Mouse (Mus musculus) limb, embryonic 11.5 days (tissue): ENCODE data around the gene Rln3. TPM values are rescaled to one million over a fixed set of nuclear protein-coding genes. Genes with fewer than 3 reads are reported as not detected.

Experiments used
- ATAC-seq: fragments of 200-750 bp; cut with Nextera tagmentation; 2 replicates; pipeline ENCODE4 v1.8.0; 2017; ENCODE audit warnings: low read depth; ENCODE audit not compliant: insufficient number of reproducible peaks, low FRiP score, low TSS enrichment
- DNase-seq: peaks from one replicate; pipeline ENCODE4 v3.0.0-alpha.2; 2015; ENCODE audit warnings: low spot score
- H3K27ac ChIP-seq: fragments of 300-500 bp; sonication (generic); replicated peaks from 2 replicates; pipeline ENCODE4 v1.5.1; 2014; ENCODE audit warnings: low read depth, mild to moderate bottlenecking, low read length
- H3K27me3 ChIP-seq: fragments of 300-500 bp; sonication (generic); 2 replicates; pipeline ENCODE4 v1.6.1; 2014; ENCODE audit warnings: mild to moderate bottlenecking, low read length, mixed read lengths; ENCODE audit not compliant: control insufficient read depth, insufficient read depth
- H3K36me3 ChIP-seq: fragments of 300-500 bp; sonication (generic); 2 replicates; pipeline ENCODE4 v1.6.1; 2014; ENCODE audit warnings: mild to moderate bottlenecking, low read length, moderate library complexity, mixed read lengths; ENCODE audit not compliant: control insufficient read depth, insufficient read depth
- H3K4me1 ChIP-seq: fragments of 300-500 bp; sonication (generic); 2 replicates; pipeline ENCODE4 v1.6.1; 2014; ENCODE audit warnings: low read length, mixed read lengths; ENCODE audit not compliant: control insufficient read depth, insufficient read depth
- H3K4me2 ChIP-seq: fragments of 300-500 bp; sonication (generic); 2 replicates; pipeline ENCODE4 v1.6.1; 2014; ENCODE audit warnings: low read depth, mild to moderate bottlenecking, moderate library complexity; ENCODE audit not compliant: severe bottlenecking
- H3K4me3 ChIP-seq: fragments of 300-500 bp; sonication (generic); 2 replicates; pipeline ENCODE4 v1.5.1; 2014; ENCODE audit warnings: low read depth, low read length
- H3K9ac ChIP-seq: fragments of 300-500 bp; sonication (generic); 2 replicates; pipeline ENCODE4 v1.6.1; 2014; ENCODE audit warnings: mild to moderate bottlenecking, low read length
- H3K9me3 ChIP-seq: fragments of 300-500 bp; sonication (generic); 2 replicates; pipeline ENCODE4 v1.6.1; 2016; ENCODE audit warnings: low read length; ENCODE audit not compliant: control insufficient read depth
- WGBS: fragments of 180-500 bp; shearing (Covaris S2); extraction: QIAGEN DNeasy Blood & Tissue Kit; methylation state at CpG from one replicate; pipeline ENCODE4 v1.1.7; 2014; 5-methylcytosine and 5-hydroxymethylcytosine counted together
- polyA plus RNA-seq: library from polyadenylated mRNA; unstranded; fragments of >200 nt; fragmentation: Nextera tagmentation; extraction: Ambion mirVana; gene quantifications from 2 replicates; pipeline ENCODE4 v1.2.1, GENCODE M21; 2014

Rln3 gene
- polyA plus RNA-seq, 1 experiment from 2014 or later: not detected

- 0 out of 2 replicates have a peak, but pooled peaks cover 6% of the 10 kb centered on the region for H3K27me3 ChIP-seq
- peaks cover 5% of the 10 kb centered on the region; the same call in 1 of the 2 replicates for H3K36me3 ChIP-seq
- H3K9ac ChIP-seq: no peak within 1 kb of the TSS
- DNase-seq (no peak), ATAC-seq (no peak)
- 0 out of 2 replicates have a peak within 1 kb of the TSS, but pooled peaks have one; percentile 5 for H3K4me3 ChIP-seq
- no peaks in the 10 kb centered on the region for H3K9me3 ChIP-seq
- peak within 1 kb of the TSS; percentile 29 for H3K4me2 ChIP-seq
- 23% methylated on average over 48 of the region's 61 CpGs for WGBS
- no peak within 1 kb of the TSS for H3K27ac ChIP-seq
- peaks cover 18% of the 10 kb centered on the region for H3K4me1 ChIP-seq
These were observed 43.4 kb downstream of the Rln3 start, which contains the start of gene 1700067K01Rik for GRCm38 (mm10) chr8:84001281-84002000. 1700067K01Rik (plus strand) TSS chr8:84001502.

- DNase-seq (no peak), ATAC-seq (no peak)
- Histone ChIP-seq H3K27ac (no peak overlapping the region), H3K36me3 (peaks cover 5% of the 10 kb centered on the region; the same call in 1 of the 2 replicates), H3K4me3 (peak overlapping the region; percentile 76), H3K4me1 (peaks cover 23% of the 10 kb centered on the region), H3K9ac (0 out of 2 replicates have a peak overlapping the region, but pooled peaks have one; percentile 12), H3K4me2 (no peak overlapping the region), H3K27me3 (0 out of 2 replicates have a peak, but pooled peaks cover 6% of the 10 kb centered on the region), H3K9me3 (no peaks in the 10 kb centered on the region)
- WGBS: 92% methylated on average over 2 of the region's 2 CpGs
These were observed 45.0 kb downstream of the Rln3 start for GRCm38 (mm10) chr8:83999825-84000224.

GRCm38 (mm10) chr8:83999057-83999705 lies 45.6 kb downstream of the Rln3 start:
- no peak for DNase-seq
- 68% methylated on average over 16 of the region's 16 CpGs for WGBS
- no peak for ATAC-seq
- H3K27me3 ChIP-seq: 0 out of 2 replicates have a peak, but pooled peaks cover 6% of the 10 kb centered on the region
- peaks cover 7% of the 10 kb centered on the region; the same call in 1 of the 2 replicates for H3K36me3 ChIP-seq
- H3K9ac ChIP-seq: peak overlapping the region; percentile 2
- peak overlapping the region; percentile 76 for H3K4me3 ChIP-seq
- H3K9me3 ChIP-seq: no peaks in the 10 kb centered on the region
- no peak overlapping the region for H3K27ac ChIP-seq
- H3K4me1 ChIP-seq: peaks cover 20% of the 10 kb centered on the region
- H3K4me2 ChIP-seq: peak overlapping the region; percentile 90

GRCm38 (mm10) chr8:83998231-83999056 lies 46.4 kb downstream of the Rln3 start:
- H3K27ac ChIP-seq: peak overlapping the region; percentile 97
- no peak for ATAC-seq
- H3K36me3 ChIP-seq: peaks cover 7% of the 10 kb centered on the region
- H3K4me2 ChIP-seq: peak overlapping the region; percentile 90
- H3K9ac ChIP-seq: peak overlapping the region; percentile 82
- DNase-seq: peak; percentile 78
- WGBS: under 1% methylated on average over 68 of the region's 92 CpGs
- 0 out of 2 replicates have a peak, but pooled peaks cover 6% of the 10 kb centered on the region for H3K27me3 ChIP-seq
- no peaks in the 10 kb centered on the region for H3K9me3 ChIP-seq
- H3K4me3 ChIP-seq: peak overlapping the region; percentile 76
- H3K4me1 ChIP-seq: peaks cover 19% of the 10 kb centered on the region

- WGBS: under 1% methylated on average over 66 of the region's 112 CpGs
- DNase-seq: peak; percentile 65
These were observed 47.2 kb downstream of the Rln3 start, which contains the start of gene Samd1 for GRCm38 (mm10) chr8:83997511-83998141. Samd1 (plus strand) TSS chr8:83997672.

GRCm38 (mm10) chr8:83996567-83997505 lies 48.0 kb downstream of the Rln3 start:
- peak overlapping the region; percentile 90 for H3K4me2 ChIP-seq
- peaks cover 11% of the 10 kb centered on the region for H3K36me3 ChIP-seq
- peak overlapping the region; percentile 91 for H3K9ac ChIP-seq
- ATAC-seq (peak; percentile 74), DNase-seq (peak; percentile 88)
- H3K4me3 ChIP-seq: peak overlapping the region; percentile 76
- H3K4me1 ChIP-seq: peaks cover 19% of the 10 kb centered on the region
- H3K27me3 ChIP-seq: 0 out of 2 replicates have a peak, but pooled peaks cover 6% of the 10 kb centered on the region
- H3K27ac ChIP-seq: peak overlapping the region; percentile 97
- WGBS: 0% methylated on average over 54 of the region's 103 CpGs
- H3K9me3 ChIP-seq: no peaks in the 10 kb centered on the region

More at GRCm38 (mm10) chr8:83997511-83998141, 47.2 kb downstream of the Rln3 start, which contains the start of gene Samd1:
- peak within 1 kb of the TSS; percentile 91 for H3K9ac ChIP-seq
- no peak for ATAC-seq
- H3K4me3 ChIP-seq: peak within 1 kb of the TSS; percentile 76
- peaks cover 8% of the 10 kb centered on the region for H3K36me3 ChIP-seq
- H3K27me3 ChIP-seq: 0 out of 2 replicates have a peak, but pooled peaks cover 6% of the 10 kb centered on the region
- no peaks in the 10 kb centered on the region for H3K9me3 ChIP-seq
- H3K4me2 ChIP-seq: peak within 1 kb of the TSS; percentile 90
- H3K4me1 ChIP-seq: peaks cover 19% of the 10 kb centered on the region
- H3K27ac ChIP-seq: peak within 1 kb of the TSS; percentile 97

GRCm38 (mm10) chr8:83995973-83996372 lies 48.8 kb downstream of the Rln3 start:
- H3K27ac ChIP-seq: no peak overlapping the region
- WGBS: 16% methylated on average over 12 of the region's 12 CpGs
- DNase-seq (no peak), ATAC-seq (no peak)
- H3K36me3 ChIP-seq: peaks cover 20% of the 10 kb centered on the region
- peaks cover 16% of the 10 kb centered on the region for H3K4me1 ChIP-seq
- H3K9me3 ChIP-seq: no peaks in the 10 kb centered on the region
- H3K27me3 ChIP-seq: 0 out of 2 replicates have a peak, but pooled peaks cover 6% of the 10 kb centered on the region
- H3K4me2 ChIP-seq: peak overlapping the region; percentile 90
- H3K9ac ChIP-seq: peak overlapping the region; percentile 91; the same call in 1 of the 2 replicates
- H3K4me3 ChIP-seq: peak overlapping the region; percentile 76
